Mouse (Mus musculus) adrenal gland (tissue): ENCODE measurements around the gene Chrm5.
"Not testable (repeated sequence)": the region's sequence is repeated elsewhere in the genome, so short reads cannot be mapped to it uniquely, and the experiment has no call there.

Experiments used
- intact Hi-C: fragments of 180-260 bp; cut with DNase I; formaldehyde crosslinking; loops from one replicate; pipeline ENCODE4 v1.15.1; 2025

Gene Chrm5

DNA sequence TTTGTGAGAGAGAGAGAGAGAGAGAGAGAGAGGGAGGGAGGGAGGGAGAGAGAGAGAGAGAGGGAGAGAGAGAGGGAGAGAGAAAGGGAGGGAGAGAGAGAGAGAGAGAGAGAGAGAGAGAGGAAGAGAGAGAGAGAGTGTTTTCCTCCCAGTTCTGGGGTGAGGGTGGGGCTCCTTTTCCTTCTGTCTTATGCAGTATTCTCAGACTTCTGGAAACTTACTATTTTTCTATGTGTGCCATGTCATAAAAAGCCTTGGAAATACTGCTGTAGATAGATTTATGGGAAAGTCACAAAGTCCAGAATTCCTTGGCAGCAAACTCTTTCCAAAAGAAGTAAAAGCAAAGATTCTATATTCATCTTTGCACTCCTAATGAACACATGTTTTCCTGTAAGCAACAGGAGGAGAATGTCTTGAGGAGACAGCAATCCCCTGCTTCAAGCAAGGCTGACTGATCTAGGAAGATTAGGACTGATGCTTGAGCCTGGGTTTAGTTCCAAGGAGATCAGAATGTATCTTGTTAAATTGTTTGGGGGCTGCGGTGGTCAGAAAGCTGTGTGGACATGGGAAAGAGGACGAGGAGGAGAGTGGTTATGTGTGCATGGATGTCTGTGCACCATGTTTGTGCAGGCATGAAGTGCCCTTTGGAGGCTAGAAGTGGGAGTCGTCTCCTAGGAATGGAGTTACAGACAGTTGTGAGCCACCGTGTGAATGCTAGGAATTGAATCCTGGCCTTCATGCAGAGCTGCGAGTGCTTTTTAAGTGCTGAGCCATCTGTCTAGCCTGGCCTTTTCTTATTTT lies 2.2 kb upstream of the Chrm5 start:
- intact Hi-C loops: no loop called here

DNA sequence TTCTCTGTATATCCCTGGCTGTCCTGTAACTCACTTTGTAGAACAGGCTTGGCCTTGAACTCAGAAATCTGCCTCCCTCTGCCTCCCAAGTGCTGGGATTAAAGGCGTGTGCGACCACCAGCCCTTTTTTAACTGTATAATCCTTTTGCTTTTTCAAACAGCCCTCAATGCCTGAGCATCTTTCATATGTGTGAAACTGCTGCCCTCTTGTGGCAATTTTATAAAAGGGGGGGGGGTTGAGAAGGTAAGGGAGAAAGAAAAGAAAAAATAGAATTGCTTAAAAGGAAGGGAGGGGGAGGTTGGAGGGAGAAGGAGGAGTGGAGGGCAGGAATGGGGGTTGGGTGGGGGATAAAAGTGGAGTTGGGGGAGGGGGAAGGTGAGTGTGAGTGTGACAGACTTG lies 995 bp upstream of the Chrm5 start:
- intact Hi-C loops: loop anchor here (2.0 kb wide), 1 partner anchor 103 kb away; the partner anchor contains the start of gene Katnbl1

DNA sequence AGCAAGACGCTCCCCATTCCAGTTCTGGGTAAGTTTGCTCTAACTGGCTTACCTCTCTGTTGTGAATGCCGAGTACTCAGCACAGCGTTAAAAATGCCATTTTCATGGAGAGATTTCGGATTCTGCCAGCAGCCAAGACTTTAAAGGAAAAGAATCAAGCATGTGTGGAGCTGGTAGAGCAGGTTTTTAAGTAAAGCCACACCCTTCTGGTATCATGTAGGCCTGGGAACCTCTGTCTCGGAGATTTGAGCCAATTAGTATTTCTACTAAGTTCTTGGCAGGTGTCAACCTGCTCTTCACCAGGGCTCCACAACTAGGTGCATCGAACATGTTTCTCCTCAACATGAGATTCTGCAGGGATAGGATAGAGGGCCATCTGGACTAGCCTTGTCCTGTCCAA lies 4.0 kb downstream of the Chrm5 start:
- intact Hi-C loops: loop anchor here (10.0 kb wide), 1 partner anchor 282 kb away; no protein-coding TSS in a partner anchor

DNA sequence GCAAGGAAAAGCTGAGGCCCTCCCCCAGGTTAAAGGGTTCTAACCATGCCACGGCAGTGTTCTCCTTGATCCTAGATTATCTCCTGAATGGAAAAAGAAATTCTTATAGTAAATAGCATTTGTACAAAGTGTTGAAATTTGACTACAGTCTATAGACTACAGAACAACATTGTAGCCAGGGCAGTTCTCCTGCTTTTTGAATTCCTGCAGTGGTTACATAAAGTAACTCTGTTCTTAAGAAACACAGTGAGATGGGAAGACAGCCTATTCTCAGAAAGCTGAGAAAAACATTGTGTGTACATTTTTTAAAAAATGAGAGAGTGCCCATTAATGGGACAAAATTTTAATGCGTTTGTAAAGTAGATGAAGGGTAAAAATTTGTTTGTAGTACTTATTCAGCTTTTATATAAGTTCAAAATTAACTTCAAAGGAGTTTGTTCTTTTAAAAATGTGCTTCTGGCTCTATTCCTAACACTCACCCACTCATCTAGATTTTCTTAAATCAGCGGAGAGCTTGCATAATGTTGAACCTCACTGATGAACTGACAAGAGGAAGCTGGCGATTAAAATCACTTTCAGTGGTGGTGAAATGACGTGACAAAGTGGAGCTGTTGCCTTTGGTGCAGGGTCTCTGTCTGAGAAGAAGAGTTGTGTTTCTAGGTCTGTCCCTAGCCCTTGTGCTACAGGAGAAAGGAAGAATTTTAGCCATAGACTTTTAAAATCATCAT lies 5.4 kb downstream of the Chrm5 start:
- intact Hi-C loops: loop anchor here (10.0 kb wide), 1 partner anchor 280 kb away; no protein-coding TSS in a partner anchor

DNA sequence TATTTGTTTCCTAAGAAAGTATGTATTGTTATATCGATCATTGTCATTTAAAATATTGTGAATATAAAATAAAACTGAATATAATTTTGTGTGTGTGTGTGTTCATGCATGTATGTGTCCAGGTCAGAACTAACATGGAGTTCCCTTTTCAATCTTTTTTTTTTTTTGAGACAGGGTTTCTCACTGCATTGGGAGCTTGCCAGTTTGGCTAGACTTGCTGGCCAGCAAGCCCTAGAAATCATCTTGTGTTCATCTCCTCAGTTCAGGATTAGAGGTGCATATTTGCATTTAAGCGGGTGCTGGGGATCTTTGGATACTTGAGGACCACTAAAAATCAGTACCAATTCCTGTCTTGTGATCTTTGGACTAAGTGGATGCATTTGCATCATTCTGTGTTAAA lies 8.5 kb downstream of the Chrm5 start:
- intact Hi-C loops: loop anchor here (10.0 kb wide), 1 partner anchor 277 kb away; no protein-coding TSS in a partner anchor

DNA sequence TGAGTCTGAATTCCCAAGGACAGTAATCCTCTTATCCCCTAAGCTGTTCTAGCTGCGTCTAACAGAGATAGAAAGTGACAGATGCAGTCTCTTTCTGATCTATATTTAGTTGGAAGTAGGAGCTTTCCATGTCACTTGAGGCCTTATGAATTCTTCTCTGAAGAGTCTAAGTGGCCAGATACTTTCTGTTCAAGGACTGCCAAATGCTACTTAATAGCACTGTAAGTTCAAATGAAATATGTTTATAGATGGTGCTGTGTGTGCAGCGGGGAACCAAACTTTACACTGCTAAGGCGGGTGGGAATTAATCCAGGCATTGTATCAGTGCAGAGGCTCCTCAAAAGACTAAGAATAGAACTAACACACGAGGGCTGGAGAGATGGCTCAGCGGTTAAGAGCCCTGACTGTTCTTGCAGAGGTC lies 9.6 kb downstream of the Chrm5 start:
- intact Hi-C loops: loop anchor here (10.0 kb wide), 1 partner anchor 276 kb away; no protein-coding TSS in a partner anchor

DNA sequence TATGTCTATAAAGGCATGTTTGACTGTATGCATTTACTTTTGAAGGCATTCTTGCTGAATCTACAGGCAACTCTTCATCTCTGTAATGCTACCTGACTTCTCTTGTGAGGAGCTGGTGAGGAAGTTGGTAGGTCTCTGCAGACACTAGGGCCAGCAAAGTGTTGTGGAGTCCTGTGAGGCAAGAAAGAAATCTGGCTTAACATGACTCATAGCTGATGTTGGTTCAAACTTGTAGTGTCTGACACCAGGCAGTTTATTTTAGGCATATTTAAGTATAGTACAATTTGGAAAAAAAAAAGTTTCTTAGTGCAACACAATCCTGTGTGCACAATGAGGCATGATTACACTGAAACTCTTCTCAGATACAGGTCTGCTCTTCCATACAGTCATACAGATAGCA lies 11.0 kb downstream of the Chrm5 start:
- intact Hi-C loops: no loop called here

DNA sequence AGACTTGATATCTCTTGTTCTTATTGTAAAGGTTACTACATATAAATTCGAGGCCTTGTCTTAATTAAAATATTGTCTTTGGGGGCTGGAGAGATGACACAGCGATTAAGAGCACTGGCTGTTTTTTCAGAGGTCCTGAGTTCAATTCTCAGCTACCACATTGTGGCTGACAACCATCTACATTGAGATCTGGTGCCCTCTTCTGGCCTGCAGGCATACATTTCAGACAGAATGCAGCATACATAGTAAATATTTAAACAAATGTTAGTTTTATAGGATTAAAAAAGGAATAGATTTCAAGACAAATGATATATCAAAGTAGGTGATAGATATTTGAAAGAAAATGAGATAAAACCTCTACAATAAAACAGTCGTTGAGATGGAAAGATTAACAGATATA lies 20.0 kb downstream of the Chrm5 start:
- intact Hi-C loops: no loop called here

DNA sequence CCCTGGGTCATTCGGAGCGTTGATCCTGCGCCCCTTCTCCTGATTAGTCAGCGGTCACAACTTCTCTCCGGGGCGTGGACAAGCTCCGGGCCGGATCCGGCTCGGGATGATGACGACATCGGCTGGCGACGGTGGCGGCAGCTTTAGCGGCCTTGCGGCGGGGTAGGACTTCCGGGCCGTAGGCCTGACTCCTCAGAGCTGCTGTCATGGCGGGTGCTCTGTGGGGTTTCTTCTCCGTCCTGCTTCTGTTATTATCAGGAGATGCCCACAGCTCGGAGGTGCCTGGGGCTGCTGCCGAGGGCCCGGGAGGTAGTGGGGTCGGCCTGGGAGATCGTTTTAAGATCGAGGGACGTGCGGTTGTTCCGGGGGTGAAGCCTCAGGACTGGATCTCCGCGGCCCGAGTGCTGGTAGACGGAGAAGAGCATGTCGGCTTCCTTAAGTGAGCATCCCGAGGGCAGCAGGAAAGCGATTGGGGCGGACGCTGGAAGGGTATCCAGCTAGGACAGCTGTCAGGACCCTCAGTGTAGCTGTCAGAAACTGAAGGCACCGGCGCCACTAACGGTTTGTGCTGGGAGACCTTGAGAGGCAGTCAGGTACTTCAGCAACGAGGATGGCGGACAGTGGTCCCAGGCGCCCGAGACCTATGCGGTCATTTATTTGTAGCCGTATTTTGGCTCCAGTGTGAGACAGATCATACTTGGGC lies 25.6 kb downstream of the Chrm5 start, which contains the start of gene Emc7:
Gene Emc7 (plus strand): TSS at position 136 of the 703 bp plus-strand sequence.
- intact Hi-C loops: loop anchor here (5.0 to 10.0 kb wide), 3 partner anchors 37 to 190 kb away; partner anchors contain the start of genes Aven, Gm21985, Katnbl1 and Nop10

DNA sequence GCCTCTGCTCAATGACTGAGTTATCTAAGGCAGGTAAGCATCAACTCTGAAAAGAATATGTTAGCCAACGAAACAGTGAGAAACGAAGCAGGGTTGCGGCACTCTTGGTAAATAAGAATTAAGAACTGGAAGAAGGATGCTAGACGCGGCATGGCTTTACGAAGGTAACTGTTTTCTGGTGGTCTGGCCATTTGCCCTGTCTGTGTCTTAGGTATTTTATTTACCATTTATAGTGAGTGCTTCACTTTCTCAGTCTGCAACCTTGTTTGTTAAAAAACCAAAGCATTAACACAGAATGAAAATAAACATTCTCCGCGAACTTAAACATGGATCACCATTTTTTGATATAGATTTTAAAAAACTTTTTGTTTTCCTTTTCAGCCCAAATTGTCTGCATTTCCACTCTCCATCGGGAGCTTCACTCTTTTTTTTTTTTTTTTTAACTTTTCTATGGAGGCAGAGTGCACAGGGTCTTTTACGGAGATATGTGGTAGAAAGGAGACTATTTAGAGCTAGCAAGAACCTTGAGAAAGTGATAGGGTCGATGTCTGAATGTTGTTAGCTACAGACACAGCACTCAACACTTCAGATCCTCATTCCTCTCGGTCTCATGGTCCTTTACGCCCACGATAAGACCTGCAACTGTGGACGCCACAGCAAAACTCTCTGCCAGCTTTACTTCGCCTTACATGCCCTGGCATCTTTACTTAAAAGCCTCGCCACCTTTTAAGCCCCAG lies 26.3 kb downstream of the Chrm5 start:
- intact Hi-C loops: loop anchor here (5.0 to 10.0 kb wide), 2 partner anchors 38 to 189 kb away; partner anchors contain the start of genes Aven, Gm21985, Nop10 and Slc12a6

DNA sequence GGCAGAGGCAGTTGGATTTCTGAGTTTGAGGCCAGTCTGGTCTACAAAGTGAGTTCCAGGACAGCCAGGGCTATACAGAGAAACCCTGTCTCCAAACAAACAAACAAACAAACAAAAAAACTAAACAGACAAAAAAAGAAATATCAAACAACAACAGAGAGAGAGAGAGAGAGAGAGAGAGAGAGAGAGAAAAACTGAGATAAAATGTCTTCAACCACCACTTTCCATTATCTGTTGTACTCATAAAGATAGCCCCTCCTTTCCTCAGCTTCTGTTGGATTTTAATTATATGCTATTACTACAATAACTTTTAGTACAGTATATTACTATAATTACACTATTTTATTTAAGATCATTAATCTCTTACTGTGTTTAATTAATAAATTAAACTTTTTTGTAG lies 28.1 kb downstream of the Chrm5 start:
- intact Hi-C loops: loop anchor here (5.0 to 10.0 kb wide), 2 partner anchors 40 to 188 kb away; partner anchors contain the start of genes Aven, Gm21985, Nop10 and Slc12a6

DNA sequence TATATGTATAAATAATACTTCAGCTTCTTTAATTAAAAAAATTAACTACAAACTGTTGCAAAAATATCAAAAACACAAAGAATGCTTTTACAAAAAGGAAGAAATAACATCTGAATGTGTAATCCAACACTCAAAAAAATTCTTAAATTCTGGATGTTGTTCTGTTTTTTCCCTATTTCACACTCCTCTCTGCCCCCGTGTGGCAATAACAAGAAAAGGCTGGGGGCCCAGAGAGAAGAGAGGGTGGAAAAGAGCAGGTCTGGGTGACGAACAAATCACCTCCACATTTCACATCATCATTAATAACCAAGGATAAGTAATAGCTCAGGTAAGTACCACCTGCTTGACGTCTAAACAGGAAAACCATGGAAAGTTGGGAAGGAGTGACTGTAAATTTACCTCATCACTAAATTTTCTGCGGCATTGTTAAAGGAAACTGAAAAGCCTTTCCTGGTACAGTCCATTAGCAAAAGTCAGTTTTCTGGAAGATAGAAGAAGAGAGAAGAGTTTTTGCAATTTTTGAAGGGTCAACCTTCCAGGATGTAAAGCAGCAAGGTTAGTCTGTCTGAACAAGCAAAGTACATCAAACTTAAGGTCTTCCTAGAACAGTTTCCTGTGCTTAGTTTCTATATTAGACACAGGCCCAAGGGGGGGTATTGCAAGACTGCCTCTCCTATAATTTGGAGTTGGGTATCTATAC lies 30.8 kb downstream of the Chrm5 start:
- intact Hi-C loops: loop anchor here (5.0 to 10.0 kb wide), 2 partner anchors 43 to 185 kb away; partner anchors contain the start of genes Aven, Gm21985, Nop10 and Slc12a6

DNA sequence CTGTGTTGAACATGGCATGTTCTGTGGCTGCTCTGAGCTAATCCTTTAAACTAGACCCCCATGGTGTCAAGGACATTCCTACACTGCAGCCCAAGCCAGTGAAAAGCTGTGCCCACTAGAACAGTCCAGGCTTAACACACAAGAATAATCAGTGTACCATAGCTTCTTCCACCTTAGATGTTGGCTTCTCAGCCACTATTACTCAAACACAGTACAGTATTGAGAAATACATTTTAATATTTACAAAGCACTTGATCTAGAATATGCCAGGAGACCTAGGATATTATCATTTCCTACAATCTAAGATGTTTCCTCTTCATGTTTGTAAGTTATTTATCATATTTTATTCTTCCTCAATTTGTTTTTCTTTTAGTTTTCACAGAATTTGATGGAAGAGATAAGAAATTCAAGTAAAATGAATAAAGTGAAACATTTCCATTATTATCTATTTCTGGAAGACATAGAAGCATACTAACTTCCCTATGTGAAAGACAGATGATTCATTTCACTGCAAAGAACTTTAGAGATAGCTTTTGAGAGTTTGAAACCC lies 32.0 kb downstream of the Chrm5 start:
- intact Hi-C loops: no loop called here

DNA sequence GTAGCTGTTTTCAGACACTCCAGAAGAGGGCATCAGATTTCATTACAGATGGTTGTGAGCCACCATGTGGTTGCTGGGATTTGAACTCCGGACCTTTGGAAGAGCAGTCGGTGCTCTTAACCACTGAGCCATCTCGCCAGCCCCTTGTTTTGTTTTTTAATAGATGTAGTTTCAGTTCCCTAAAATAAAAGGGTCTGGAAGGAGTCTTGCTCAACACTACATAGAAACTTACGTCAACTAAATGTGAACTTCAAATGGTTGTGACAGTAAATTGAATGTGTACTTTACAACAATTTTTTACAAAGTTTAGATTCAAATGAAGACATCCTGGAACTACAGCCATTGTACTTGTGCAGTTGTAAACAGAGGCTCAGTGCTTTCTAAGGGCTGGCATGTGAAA lies 32.5 kb downstream of the Chrm5 start:
- intact Hi-C loops: not testable (repeated sequence)

DNA sequence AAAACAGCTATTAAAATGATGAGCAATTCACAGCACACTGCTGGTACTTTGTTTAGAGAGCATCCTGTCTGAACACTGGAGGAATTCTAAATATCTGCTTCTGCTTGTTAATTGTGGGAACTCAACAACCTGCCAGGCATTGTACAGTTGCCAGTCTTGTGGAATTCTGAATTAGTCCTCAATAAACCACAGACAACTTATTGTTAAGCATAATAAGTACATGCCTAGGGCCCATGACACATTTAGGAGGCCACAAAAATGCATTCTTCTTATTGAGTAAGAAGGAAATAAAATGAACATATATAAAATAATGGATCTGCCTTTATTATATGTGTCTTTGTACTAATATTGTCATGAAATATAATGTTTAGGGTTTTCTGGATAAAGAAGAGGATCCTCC lies 35.1 kb downstream of the Chrm5 start:
- intact Hi-C loops: no loop called here

DNA sequence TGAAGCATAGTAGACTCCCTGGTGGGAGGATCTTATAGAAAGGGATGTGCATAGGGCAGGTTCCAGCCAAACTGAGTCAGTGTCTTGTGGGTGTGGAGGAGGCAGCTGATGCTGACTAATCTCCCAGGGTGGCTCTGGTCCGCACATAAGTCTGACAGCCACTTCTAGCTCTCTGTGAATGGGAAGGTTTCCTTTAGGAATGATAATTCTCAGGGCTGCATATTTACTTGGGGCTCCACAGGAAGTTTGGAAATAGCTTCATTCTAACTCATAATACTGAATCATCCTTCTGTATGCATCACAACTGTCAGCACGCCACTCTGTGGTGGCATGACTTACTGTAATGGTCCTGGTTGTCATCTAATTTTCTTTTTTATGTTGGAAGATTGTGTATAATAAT lies 37.1 kb downstream of the Chrm5 start:
- intact Hi-C loops: no loop called here

DNA sequence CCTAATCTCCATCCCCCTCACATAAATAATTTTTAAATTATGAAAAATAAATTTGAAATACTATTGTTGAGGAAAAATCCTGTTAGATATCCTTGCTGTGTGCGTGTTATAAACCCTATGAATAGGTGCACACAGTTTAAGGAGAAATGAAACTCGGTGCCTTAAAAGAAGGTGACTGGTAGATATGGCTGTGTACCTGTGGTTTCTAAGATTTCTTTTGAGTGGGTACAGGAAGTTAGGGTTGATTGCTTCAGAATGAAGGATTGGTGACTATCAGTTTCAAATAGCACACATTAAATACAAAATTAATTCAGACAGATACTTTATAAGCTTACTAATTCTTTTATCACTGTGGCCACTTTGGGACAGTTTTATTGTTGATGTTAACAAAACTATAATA lies 43.0 kb downstream of the Chrm5 start:
- intact Hi-C loops: no loop called here

DNA sequence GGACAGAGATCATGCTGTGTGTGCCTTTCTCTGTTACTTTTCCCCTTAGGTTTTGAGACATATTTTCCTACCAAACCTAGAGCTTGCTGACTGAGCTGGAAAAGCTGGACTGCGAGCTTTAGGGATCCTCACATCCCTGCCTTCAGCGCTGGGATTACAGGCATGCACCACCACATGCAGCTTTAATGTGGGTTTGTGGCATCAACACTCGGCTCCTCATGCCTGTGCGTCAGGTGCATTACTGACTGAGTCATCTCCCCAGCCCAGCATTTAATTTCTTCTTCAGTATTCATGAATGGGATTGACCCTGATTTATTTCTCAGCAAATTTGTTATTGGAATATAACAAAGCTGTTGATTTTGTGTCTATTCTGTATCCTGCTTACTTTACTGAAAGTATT lies 44.3 kb downstream of the Chrm5 start:
- intact Hi-C loops: no loop called here

DNA sequence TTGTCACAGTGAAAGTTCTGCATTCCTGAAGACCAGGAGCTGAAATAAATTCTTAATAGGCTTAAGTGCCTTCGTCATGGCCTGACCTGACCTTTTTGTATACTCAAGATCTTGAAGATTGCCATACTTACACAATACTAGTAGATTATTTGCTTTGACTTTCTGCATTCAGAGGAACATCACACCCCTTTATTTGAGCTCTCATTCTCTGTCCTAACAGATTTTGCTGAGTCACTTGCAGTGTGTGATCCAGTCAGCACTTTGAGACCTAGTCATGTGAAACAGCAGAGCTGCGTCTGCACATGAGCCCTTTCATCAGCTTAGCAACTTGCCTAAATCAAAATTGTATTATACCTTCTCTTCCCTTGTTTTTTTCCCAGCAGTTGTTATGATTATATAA lies 47.2 kb downstream of the Chrm5 start:
- intact Hi-C loops: no loop called here

DNA sequence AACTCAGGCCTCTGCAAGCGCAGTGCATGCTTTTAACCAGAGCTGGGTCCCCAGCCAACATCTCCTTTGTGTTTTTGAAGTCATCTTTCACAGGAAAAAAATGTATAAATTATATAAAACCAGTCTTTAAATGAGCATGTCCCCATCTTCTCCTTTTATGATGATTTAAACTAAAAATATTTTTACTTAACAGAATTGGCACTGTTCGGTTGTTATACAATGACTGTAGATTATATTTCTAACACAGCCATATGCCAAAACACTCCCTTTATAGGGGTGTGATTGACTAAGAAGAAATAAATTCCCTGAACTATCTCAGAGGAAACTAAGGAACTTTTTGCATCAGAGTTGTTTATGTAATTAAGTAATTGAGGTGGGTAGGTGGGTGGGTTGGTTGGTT lies 48.0 kb downstream of the Chrm5 start:
- intact Hi-C loops: no loop called here
